Mouse (Mus musculus) liver, embryonic 18 days (tissue): Measurements from ENCODE around the gene Lrrc37a. TPM values are rescaled to one million over a fixed set of nuclear protein-coding genes. Genes with fewer than 3 reads are reported as not detected.

Experiments
- polyA plus RNA-seq: library from polyadenylated mRNA; depleted of rRNA; stranded (reverse); fragments of >200 nt; gene quantifications from 2 replicates; pipeline ENCODE4 v1.2.3, GENCODE M21; 2012; rRNA removed

Gene Lrrc37a
- polyA plus RNA-seq, result not detected in 2 replicates

DNA sequence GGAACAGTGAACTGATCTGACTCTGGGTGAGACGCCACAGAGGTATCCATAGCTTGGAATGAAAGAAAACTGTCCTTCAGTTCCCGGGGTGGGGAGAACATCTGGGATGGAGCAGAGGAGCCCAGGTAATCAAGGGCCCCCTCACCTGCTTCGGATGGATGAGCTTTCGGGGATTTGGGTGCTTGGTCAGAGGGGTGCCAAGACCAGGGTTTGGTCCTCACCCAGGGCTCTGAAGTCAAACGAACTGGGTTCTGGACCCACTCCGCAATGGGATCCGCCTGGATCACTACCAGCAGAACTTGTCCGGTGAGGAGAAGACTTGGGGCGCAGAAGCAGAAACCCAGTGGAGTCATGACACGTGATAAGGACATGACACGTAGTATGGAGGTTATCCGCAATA is at the start of gene Lrrc37a:
Lrrc37a (minus strand) TSS at position 101 of the 400 bp plus-strand sequence.

DNA sequence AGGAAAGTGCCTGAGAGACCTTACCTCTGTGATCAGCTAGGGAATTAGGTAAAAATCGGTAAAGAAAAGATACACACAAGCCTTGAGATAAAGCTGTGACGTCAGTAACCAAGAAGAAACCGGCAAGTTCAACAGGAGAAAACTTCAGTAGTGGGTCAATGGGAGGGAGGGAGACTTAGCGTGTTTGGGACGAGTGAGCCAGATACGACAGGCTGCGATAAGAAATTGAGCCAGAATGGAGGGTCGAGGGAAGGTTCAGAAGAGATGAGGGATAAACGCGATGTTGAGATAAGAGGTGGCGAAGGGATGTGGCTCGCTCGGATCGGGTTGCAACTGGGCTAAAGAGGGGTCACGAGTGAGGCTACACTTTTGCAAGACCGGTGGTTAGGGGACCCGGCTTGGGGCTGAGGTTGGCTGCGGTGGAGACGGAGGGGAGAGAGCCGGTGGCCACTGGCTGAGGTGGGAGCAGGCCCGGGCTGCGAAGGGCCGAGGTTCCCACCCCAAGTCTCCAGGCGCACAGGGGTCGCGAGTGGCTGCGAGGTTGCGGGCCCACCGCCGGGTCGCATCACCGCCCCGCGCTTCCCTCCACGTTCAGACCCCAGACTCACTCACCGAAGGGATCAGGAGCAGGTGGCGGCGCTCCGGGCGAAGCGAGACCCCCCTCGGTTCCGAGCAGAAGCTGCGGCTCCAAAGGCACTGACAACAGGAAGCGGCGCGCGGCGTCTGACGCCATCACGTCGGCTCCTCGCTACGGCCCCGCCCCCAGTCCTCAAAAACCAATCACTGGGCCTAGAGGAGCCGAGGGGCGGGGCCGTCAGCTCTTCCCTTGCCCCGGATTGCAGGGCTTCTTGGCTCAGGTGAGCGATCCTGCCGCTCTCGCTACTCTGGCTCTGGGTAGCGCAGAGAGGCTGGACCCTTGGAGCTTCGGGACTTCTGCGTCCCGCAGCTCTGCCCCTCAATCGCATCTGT is 92.1 kb downstream of the Lrrc37a start, which contains the start of gene Plekhm1:
Plekhm1 (minus strand) TSS at position 707 of the 969 bp plus-strand sequence.

Other genes starting within 250 kb of the Lrrc37a start
- gene Map3k14, start 237.1 kb downstream of the Lrrc37a start, polyA plus RNA-seq, result 0.90 and 1.00 TPM in 2 replicates
- gene Arhgap27, start 140.9 kb downstream of the Lrrc37a start, polyA plus RNA-seq, result 4.7 and 5.5 TPM in 2 replicates
- gene Plekhm1, start 91.9 kb downstream of the Lrrc37a start, polyA plus RNA-seq, result 4.3 and 4.5 TPM in 2 replicates
- not detected in 2 replicates for gene Gm884, start 116.5 kb upstream of the Lrrc37a start, polyA plus RNA-seq
- not detected in 2 replicates for gene Lyzl6, start 134.3 kb upstream of the Lrrc37a start, polyA plus RNA-seq
- gene Rprml, start 145.0 kb upstream of the Lrrc37a start, polyA plus RNA-seq, result 0.05 TPM in 1 of 2 replicates, not detected in the other
- gene Gosr2, start 193.3 kb upstream of the Lrrc37a start, polyA plus RNA-seq, result 28.7 and 30.2 TPM in 2 replicates
- gene Wnt9b, start 245.2 kb upstream of the Lrrc37a start, polyA plus RNA-seq, result 0.08 and 0.15 TPM in 2 replicates